Mouse (Mus musculus): ENCODE measurements around the gene Sox30.

Sox30 gene

GRCm38 (mm10) chr11:45979946-45980892 is at the start of gene Sox30:
Sox30 (plus strand) TSS chr11:45980310.
- DNase-seq (ENCODE audit: low spot score in 2 of 2) = peak; percentile 20 to 28

- DNase-seq (ENCODE audit: low spot score in 2 of 2) = no peak
Observed at GRCm38 (mm10) chr11:45932771-45933170, 47.3 kb upstream of the Sox30 start.

- DNase-seq (ENCODE audit: low spot score in 2 of 2) = no peak
Observed at GRCm38 (mm10) chr11:45937478-45937877, 42.6 kb upstream of the Sox30 start.

- no peak for DNase-seq (ENCODE audit: low spot score in 2 of 2)
Observed at GRCm38 (mm10) chr11:45938917-45939316, 41.2 kb upstream of the Sox30 start.

- DNase-seq (ENCODE audit: low spot score in 2 of 2) = no peak
Observed at GRCm38 (mm10) chr11:45942281-45942680, 37.8 kb upstream of the Sox30 start.

GRCm38 (mm10) chr11:45943108-45943705 is 36.9 kb upstream of the Sox30 start:
- DNase-seq (ENCODE audit: low spot score in 2 of 2) = peak; percentile 43 to 63

GRCm38 (mm10) chr11:45943891-45944642 is 36.0 kb upstream of the Sox30 start:
- no peak for DNase-seq (ENCODE audit: low spot score in 2 of 2)

- peak; percentile 96 for DNase-seq (ENCODE audit: low spot score in 2 of 2)
Observed at GRCm38 (mm10) chr11:45944643-45945156, 35.4 kb upstream of the Sox30 start, which contains the start of gene Lsm11. Lsm11 (minus strand) TSS chr11:45944935.

- no peak for DNase-seq (ENCODE audit: low spot score in 2 of 2)
Observed at GRCm38 (mm10) chr11:45946796-45947195, 33.3 kb upstream of the Sox30 start.

GRCm38 (mm10) chr11:45947491-45947890 is 32.6 kb upstream of the Sox30 start:
- DNase-seq (ENCODE audit: low spot score in 2 of 2) = peak; percentile 41 to 44

GRCm38 (mm10) chr11:45955127-45955627 is 24.9 kb upstream of the Sox30 start, which contains the start of gene Thg1l:
Thg1l (minus strand) TSS chr11:45955494.
- peak; percentile 90 to 95 for DNase-seq (ENCODE audit: low spot score in 2 of 2)

GRCm38 (mm10) chr11:45959598-45959997 is 20.5 kb upstream of the Sox30 start:
- DNase-seq (ENCODE audit: low spot score in 2 of 2) = no peak

GRCm38 (mm10) chr11:45960003-45960402 is 20.1 kb upstream of the Sox30 start:
- no peak for DNase-seq (ENCODE audit: low spot score in 2 of 2)

- DNase-seq (ENCODE audit: low spot score in 2 of 2) = no peak
Observed at GRCm38 (mm10) chr11:45966896-45967295, 13.2 kb upstream of the Sox30 start.

GRCm38 (mm10) chr11:45968466-45968865 is 11.6 kb upstream of the Sox30 start:
- DNase-seq (ENCODE audit: low spot score in 2 of 2) = no peak

- no peak for DNase-seq (ENCODE audit: low spot score in 2 of 2)
Observed at GRCm38 (mm10) chr11:45973635-45974034, 6.5 kb upstream of the Sox30 start.

- DNase-seq (ENCODE audit: low spot score in 2 of 2) = peak in 1 of 2 experiments; percentile 15
Observed at GRCm38 (mm10) chr11:45974466-45974865, 5.6 kb upstream of the Sox30 start.

GRCm38 (mm10) chr11:45976061-45976460 is 4.0 kb upstream of the Sox30 start:
- DNase-seq (ENCODE audit: low spot score in 2 of 2) = peak; percentile 15 to 18

GRCm38 (mm10) chr11:45980893-45981253 is 763 bp downstream of the Sox30 start:
- no peak for DNase-seq (ENCODE audit: low spot score in 2 of 2)

- DNase-seq (ENCODE audit: low spot score in 2 of 2) = peak in 1 of 2 experiments; percentile 14
Observed at GRCm38 (mm10) chr11:45991604-45992003, 11.5 kb downstream of the Sox30 start.

GRCm38 (mm10) chr11:45992087-45992486 is 12.0 kb downstream of the Sox30 start:
- no peak for DNase-seq (ENCODE audit: low spot score in 2 of 2)

- peak; percentile 82 to 84 for DNase-seq (ENCODE audit: low spot score in 2 of 2)
Observed at GRCm38 (mm10) chr11:46016061-46016460, 36.0 kb downstream of the Sox30 start.

Measured in right cerebral cortex, adult 2 months (tissue).